Mouse (Mus musculus) lung, postnatal 0 days (tissue): ENCODE results near the gene Cfap43.

Source experiments
- CTCF ChIP-seq: IDR thresholded peaks from 2 replicates; pipeline ENCODE4 v1.5.1; 2016; ENCODE audit warnings: antibody characterized with exemption, mild to moderate bottlenecking
- EP300 ChIP-seq: IDR thresholded peaks from 2 replicates; pipeline ENCODE4 v1.6.1; 2016; ENCODE audit warnings: antibody characterized with exemption, mild to moderate bottlenecking, control low read depth

GRCm38 (mm10) chr19:47689592-47689991, 229.5 kb downstream of the Cfap43 start:
- TF ChIP-seq CTCF (no peak), EP300 (no peak)
